Mouse (Mus musculus): ENCODE measurements around the gene Cdkal1.

DNA sequence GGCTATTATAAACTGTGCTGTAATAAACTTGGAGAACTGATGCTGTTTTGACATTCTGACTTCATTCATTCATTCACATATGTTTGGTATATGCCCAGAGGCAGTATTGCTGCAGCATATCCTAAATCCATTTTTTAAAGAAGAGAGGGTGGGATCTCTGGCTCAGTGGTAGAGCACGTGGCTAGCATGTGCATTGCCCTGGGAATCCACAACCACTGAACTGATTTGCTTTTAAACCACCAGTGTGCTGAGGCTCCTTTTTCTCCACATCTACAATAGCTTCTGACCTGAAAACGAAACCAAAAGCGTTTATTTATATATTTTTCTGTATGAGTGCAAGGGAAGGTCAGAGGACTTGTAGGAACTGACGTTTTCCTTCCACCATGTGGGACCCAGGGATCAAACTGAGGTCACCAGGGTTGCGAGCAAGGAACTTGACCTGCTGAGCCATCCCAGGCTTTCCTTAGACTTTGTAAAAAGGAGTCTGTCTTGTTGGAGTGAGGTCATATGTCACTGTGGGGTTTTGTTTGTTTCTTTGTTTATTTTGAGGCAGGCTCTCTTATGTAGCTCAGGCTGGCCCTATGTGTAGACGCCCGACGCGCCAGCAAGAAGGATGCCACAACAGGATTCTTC, 562.8 kb downstream of the Cdkal1 start:
- TF ChIP-seq POLR2A (IDR thresholded peaks at IDR 0.05; ENCODE audit: borderline replicate concordance, low read depth, low read length): no peak
- no peak for TF ChIP-seq CTCF (IDR thresholded peaks at IDR 0.05; ENCODE audit: low read depth, low read length)

All from bone marrow macrophage, adult 2 months (primary cell).